Mouse (Mus musculus): ENCODE results near the gene Tagln2.

Tagln2 gene

DNA sequence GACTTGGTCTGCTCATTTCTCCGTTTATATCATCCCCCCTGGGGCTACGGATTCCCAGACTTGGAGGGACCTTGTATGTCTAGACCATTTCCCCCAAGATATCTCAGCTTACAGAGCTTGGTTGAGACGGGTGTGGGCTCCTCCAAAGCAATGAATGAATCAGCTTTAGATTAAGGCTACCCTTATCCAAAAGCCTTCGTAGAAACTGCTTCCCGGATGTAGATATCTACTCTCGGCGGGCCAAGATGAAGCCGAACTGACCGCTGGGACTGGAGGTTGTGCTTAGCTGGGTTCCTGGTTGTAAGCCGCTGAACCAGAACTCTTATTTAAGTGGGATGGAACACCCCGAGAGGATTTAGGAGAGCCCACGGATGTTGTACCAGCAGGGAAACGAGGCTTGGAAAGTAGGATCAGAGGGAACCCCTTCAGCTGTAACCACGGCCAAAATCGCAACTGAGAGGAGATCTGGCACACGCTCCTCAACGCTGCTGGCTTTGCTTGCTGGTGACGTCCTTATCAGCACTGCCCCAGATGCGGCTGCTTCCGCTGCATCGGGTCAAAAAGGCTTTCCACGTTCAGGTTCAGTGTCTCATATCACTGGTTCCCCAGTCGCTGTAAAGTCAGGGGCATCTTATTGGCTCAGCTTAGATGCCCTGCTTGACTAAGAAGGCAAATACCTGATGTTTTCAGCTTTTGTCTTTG lies 26.7 kb downstream of the Tagln2 start:
- DNase-seq (ENCODE audit: low spot score in 2 of 2) = peak; percentile 71 to 73

- DNase-seq (ENCODE audit: low spot score in 2 of 2) = no peak
These were observed 27.6 kb downstream of the Tagln2 start for GRCm38 (mm10) chr1:172527431-172527830.

GRCm38 (mm10) chr1:172528701-172529100 lies 28.9 kb downstream of the Tagln2 start:
- peak; percentile 90 to 94 for DNase-seq (ENCODE audit: low spot score in 2 of 2)

DNA sequence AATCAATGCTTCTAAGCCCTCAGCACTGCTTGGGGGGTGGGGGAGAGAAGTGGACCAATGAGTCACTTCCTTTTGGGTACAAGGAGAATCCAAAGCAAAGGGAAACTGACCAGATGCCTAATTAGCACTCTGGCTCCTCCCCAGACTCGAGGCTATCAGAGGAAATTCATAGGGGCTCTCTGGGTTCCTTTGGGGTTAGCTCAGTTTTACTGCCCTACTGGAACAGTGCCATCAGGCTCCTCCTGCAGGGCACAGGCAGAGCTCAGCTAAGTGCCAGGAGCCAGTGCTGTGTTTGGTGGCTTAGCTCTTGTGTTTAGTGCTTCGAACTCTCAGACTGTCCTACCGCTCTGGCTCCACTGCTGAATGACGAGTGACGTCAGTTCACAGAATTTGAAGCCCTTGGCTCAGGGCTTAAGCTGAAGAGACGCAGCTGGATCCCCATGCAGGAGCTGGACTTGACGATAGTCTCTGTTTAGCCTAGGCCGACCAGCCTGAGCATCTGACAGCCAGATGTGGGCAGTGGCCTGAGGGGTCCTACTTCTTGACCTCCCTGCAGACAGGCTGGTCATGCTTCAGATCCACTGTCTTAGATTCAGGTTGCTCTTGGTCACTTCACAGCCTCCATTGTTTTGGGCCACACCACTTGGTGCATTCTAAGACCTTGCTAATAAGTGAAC lies 30.8 kb downstream of the Tagln2 start:
- DNase-seq (ENCODE audit: low spot score in 2 of 2) = no peak

DNA sequence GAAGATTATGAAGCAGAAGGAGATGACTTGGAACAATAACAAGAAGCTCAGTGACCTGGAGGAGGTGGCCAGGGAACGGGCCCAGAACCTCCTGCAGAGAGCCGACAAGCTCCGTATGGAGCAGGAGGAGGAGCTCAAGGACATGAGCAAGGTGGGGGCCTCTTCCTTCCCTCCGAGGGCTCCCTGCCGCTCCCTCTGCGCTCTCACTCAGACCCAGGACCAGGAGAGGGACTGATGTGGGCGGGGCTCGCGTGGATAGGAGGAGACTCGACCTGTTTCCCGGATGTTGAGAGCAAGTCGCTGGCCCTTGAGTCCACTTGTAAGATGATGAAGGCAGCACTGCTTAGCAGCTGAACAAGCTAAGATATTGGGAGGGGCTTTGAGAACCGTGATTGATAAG lies 32.7 kb downstream of the Tagln2 start:
- DNase-seq (ENCODE audit: low spot score in 2 of 2) = no peak

DNA sequence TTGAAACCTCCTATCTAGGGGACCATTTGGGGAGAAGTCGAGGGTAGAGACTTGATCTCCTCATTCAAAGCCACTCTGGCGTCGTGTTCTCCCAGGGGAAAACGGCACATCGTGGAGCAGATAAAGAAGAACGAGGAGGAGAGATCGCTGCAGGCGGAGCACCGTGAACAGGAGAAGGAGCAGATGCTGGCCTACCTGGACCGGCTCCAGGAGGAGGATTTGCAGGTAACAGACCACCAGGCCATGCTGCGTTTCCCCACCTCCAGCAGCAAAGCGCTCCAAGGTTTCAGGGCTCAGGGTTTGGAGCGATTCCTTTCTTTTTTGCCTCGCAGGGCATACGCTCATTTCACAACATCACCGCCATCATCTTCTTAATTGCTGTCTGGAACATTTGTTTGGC lies 35.3 kb downstream of the Tagln2 start:
- DNase-seq (ENCODE audit: low spot score in 2 of 2) = no peak

GRCm38 (mm10) chr1:172539827-172540226 lies 40.0 kb downstream of the Tagln2 start:
- DNase-seq (ENCODE audit: low spot score in 2 of 2) = no peak

GRCm38 (mm10) chr1:172540283-172540820 lies 40.5 kb downstream of the Tagln2 start:
- no peak for DNase-seq (ENCODE audit: low spot score in 2 of 2)

DNA sequence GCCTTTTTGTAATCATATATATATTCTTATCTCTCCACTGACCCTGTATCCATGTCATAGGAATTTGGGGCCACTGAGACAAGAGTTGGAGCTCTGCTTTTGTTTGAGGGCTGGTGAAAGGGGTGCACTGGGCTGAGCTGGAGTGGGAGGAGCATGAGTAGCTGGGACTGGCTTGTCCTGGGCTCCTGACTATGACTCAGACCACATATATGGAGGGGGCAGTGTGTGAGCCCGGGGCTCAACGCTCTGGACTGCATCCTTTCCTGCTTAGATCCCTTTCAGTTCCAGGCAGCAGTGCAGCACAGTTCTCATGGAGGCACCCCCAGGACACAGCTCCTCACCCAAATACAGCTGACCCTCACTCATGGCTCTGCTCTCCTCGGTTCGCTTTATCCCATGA lies 46.2 kb downstream of the Tagln2 start:
- DNase-seq (ENCODE audit: low spot score in 2 of 2) = no peak

DNA sequence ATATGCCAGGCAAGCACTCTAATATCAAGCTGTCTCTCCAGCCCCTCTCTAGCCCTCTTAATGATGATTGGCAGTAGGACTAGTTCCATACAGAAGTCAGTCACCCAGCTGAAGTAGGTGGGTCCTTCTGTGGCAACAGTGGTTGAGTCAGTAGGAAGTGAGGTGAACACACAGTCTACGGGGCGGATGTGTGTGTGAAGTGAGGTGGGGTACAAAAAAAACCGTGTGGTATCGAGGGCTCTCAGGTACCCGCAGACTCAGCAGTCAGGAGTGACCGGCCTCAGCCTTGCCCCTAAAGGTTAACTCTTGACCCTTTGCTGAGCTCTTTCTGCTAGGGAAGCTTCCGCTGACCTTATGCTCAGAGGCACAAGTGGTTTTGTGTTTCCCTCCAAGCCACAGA lies 48.7 kb downstream of the Tagln2 start:
- DNase-seq (ENCODE audit: low spot score in 2 of 2) = peak; percentile 42 to 51

GRCm38 (mm10) chr1:172549314-172549713 lies 49.5 kb downstream of the Tagln2 start:
- DNase-seq (ENCODE audit: low spot score in 2 of 2) = no peak

DNA sequence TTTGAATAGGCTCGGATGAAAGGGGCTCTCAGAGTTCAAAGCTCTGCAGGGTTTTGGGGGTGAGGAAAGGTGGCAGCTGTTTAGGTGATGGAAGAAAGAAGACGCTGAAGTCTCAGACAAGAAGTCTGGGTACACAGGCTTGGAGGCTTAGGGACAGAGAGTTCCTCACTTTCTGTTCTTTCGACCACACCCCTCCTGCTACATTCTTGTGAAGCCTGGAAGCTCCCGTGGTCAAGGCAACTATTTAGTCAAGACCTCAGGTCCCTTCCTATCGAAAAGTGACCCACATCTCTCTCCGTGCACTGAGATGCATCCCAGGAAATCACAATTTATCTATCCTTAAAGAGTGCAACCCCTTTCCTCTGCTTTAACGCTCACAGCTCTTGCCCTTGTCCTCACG lies 49.9 kb downstream of the Tagln2 start:
- no peak for DNase-seq (ENCODE audit: low spot score in 2 of 2)

GRCm38 (mm10) chr1:172550551-172550951 lies 50.7 kb downstream of the Tagln2 start:
- DNase-seq (ENCODE audit: low spot score in 2 of 2) = peak in 1 of 2 experiments; percentile 50

- DNase-seq (ENCODE audit: low spot score in 2 of 2) = no peak
These were observed 51.2 kb downstream of the Tagln2 start for GRCm38 (mm10) chr1:172551009-172551408.

DNA sequence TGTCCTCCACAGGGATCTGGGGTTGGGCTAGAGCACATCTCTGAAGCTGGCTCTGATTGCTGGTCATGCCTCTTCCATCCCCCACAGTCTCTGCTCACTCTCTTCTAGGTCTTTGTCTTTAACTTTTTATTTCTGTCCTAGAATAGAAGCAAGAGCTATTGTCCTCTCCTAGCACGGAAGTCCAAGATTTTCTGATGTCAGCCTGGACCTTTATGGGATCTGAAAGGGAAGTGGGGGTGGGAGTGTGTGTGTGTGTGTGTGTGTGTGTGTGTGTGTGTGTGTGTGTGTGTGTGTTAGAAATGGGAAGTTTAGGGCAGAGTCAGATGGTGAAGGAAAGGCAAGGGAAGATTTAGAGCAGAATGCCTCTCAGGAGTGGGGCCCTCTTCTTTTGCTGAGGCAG lies 52.8 kb downstream of the Tagln2 start:
- DNase-seq (ENCODE audit: low spot score in 2 of 2) = no peak

- DNase-seq (ENCODE audit: low spot score in 2 of 2) = no peak
These were observed 55.8 kb downstream of the Tagln2 start, which contains the start of gene Vsig8 for GRCm38 (mm10) chr1:172555638-172556037. TSS of gene Vsig8 (plus strand) at chr1:172555938.

Data from natural killer cell, adult 2 months (primary cell).